Mouse (Mus musculus): ENCODE results near the gene Neurod2. TPM values are rescaled to one million over a fixed set of nuclear protein-coding genes. Genes with fewer than 3 reads are reported as not detected.

Gene Neurod2
- polyA plus RNA-seq, 1 experiment = not detected

DNA sequence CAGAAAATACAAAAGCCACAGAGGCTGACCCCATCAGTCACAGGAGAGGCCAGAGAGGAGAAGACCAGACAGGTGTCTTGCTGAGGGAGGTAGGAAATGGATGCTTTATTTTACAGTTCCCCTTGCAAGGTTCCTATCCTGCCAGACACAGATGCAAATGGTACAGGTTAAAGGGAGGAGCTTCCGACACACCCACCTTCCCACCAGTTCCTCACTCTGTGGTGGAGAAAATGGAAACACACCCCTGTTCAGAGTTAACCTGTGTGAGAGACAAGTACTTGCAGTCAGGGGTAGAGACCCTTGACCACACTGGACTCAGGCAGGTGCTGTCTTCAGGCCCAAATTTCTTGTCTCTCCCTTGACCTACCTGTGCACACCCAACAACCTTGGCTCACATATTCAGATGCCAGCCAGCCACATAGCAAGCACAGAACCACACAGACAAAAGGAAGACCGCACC is 1.3 kb upstream of the Neurod2 start:
- H3K27ac ChIP-seq (replicated peaks; ENCODE audit: low read depth, low read length) = no peak overlapping the region
- no peak overlapping the region for H3K4me3 ChIP-seq (ENCODE audit: insufficient read depth, low read depth, low read length)
- H3K4me1 ChIP-seq (ENCODE audit: control insufficient read depth, insufficient read depth, insufficient read length, low read length) = no peaks in the 10 kb centered on the region; the same call in 1 of the 2 replicates

DNA sequence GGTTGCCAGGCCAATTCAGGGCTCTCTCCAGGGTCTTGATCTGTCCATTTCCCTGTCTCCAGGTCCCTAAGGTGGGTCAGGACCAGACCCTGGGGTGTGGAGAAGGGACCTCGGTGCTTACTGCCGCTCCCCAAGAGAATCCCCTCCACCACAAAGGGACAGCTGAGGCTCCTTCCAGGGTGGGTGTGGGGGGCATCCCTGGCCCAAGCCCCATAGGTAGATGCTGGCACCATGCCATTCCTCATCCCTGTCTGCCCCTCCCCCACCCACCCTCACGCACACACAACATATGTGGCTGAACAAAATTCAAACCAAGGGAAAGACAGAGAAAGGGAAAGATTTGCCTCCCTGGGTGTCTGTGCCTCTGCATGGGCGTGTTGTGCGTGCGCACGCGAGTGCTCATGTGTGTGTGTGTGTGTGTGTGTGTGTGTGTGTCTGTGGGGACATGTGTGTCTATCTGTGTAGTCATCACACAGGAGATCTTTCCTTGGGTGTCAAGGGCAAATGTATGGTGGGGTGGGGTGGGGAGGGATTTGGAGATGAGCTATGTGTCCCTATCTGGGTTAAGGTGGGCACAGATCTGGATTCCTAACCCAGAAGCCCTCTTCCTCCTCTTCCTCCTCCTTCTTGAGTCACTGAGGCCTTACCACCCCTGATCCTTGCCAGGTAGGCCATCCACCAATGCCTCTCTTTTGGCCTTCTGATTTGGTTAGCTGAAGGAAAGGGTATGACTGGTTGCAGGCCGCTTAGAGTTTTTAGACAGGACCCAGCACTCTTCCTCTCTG is 704 bp upstream of the Neurod2 start:
- Histone ChIP-seq H3K27ac (replicated peaks; ENCODE audit: low read depth, low read length) (no peak overlapping the region), H3K4me1 (ENCODE audit: control insufficient read depth, insufficient read depth, insufficient read length, low read length) (no peaks in the 10 kb centered on the region; the same call in 1 of the 2 replicates), H3K4me3 (ENCODE audit: insufficient read depth, low read depth, low read length) (no peak overlapping the region)

DNA sequence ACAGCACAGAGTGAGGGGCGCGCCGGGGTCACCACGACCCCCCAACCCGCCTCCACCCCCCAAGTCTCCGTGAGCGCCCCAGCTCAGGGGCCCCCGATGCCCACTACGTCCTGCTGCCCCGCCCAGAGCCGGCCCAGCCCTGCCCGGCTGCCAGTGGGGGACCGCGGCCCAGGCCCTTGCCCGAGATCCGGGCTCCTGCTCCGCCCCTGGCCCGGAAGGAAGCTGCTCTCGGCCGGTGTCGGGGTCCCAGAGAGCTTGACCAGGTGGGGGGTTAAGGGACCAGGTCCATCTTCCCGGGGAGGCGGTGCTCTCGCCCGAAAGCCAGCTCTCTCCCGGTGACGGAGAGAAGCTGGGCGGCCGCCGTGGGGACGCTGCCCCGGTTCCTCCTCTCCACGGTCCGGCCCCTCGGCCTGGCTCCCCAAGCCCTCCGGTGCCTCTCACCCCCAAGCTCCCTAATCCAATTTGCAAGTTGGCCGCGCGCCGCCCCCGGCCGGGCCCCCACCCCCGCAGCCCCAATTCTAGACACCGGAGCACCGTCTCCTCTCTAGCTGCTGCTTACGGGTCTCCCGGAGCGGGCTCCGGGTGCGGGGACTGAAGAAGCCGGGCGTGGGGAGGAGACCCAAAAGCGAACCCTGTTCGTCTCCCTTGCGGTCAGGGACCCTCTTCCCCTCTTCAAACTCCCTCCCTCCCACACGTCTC is 928 bp downstream of the Neurod2 start:
- Histone ChIP-seq H3K4me3 (ENCODE audit: insufficient read depth, low read depth, low read length) (peak overlapping the region; percentile 30), H3K27ac (replicated peaks; ENCODE audit: low read depth, low read length) (no peak overlapping the region), H3K4me1 (ENCODE audit: control insufficient read depth, insufficient read depth, insufficient read length, low read length) (no peaks in the 10 kb centered on the region; the same call in 1 of the 2 replicates)

DNA sequence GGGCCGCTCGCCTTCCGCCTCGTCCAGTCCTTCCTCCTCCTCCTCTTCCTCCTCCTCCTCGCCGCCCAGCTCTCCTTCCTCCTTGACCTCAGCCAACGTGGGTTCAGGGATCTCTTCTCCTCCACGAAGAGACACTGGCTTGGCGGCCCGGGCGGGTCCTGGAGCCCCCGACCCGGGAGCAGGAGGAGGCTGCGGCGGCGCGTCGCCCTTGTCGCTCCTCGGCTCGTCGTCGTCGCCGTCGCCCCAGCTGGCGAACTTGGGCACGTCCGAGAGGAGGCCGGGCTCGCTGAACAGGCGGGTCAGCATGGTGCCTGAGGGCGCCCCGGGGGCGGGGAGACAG is 1.4 kb downstream of the Neurod2 start:
- Histone ChIP-seq H3K4me3 (ENCODE audit: insufficient read depth, low read depth, low read length) (peak overlapping the region; percentile 35), H3K4me1 (ENCODE audit: control insufficient read depth, insufficient read depth, insufficient read length, low read length) (no peaks in the 10 kb centered on the region; the same call in 1 of the 2 replicates), H3K27ac (replicated peaks; ENCODE audit: low read depth, low read length) (no peak overlapping the region)

DNA sequence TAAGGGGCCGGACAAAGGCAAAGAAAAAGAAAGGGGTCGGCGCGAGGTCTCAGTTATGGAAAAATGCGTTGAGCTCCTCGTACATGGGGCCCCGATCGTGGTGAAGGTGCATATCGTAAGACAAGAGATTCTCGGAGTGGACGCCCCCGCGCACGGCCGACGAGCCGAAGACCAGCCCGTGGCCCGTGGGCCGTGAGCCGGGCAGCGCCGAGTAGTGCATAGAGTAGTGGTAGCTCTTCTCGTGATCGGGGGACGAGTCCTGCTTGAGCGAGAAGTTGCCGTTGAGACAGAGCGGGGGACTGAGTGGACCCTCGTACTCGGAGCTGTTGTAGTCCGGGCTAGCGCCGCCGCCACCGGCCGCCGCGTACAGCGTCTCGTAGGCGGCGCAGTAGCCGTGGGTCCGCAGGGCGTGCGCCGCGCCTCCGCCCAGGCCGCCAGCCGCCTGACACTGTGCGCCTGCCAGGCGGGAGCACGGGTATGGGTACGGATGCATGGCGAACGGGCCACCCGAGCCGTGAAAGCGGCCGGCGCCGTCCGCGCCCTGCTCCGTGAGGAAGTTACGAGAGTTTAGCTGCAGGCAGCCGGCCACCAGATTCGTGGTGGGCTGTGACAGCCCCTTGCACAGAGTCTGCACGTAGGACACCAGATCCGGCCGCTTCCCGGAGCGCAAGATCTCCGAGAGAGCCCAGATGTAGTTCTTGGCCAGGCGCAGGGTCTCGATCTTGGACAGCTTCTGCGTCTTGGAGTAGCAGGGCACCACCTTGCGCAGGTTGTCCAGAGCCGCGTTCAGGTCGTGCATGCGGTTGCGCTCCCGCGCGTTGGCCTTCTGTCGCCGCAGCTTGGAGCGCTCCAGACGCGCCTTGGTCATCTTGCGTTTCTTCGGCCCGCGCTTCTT is 2.1 kb downstream of the Neurod2 start:
- H3K27ac ChIP-seq (replicated peaks; ENCODE audit: low read depth, low read length) = no peak overlapping the region
- peak overlapping the region; percentile 35 for H3K4me3 ChIP-seq (ENCODE audit: insufficient read depth, low read depth, low read length)
- H3K4me1 ChIP-seq (ENCODE audit: control insufficient read depth, insufficient read depth, insufficient read length, low read length) = no peaks in the 10 kb centered on the region; the same call in 1 of the 2 replicates

DNA sequence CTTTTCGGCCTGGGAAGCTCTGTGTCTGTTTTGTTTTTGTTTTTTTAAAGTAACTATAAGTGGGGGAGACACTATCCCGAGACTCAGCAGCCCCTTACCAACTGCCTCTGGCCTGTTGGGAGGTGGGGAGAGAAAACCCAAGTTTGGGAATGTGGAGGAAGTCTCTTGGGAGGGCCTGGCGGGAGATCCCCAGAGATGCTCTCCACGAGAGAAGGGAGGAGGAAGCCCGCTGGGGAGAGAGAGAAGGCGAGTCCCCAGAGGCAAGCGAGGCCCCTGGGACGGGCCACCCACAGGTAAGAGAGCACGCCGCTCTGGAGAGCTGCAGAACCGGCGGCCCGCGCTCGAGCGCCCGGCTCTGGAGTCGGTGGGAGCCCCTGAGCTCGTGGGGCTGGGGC is 2.7 kb downstream of the Neurod2 start:
- Histone ChIP-seq H3K27ac (replicated peaks; ENCODE audit: low read depth, low read length) (no peak overlapping the region), H3K4me1 (ENCODE audit: control insufficient read depth, insufficient read depth, insufficient read length, low read length) (no peaks in the 10 kb centered on the region; the same call in 1 of the 2 replicates), H3K4me3 (ENCODE audit: insufficient read depth, low read depth, low read length) (no peak overlapping the region; the same call in 1 of the 2 replicates)

DNA sequence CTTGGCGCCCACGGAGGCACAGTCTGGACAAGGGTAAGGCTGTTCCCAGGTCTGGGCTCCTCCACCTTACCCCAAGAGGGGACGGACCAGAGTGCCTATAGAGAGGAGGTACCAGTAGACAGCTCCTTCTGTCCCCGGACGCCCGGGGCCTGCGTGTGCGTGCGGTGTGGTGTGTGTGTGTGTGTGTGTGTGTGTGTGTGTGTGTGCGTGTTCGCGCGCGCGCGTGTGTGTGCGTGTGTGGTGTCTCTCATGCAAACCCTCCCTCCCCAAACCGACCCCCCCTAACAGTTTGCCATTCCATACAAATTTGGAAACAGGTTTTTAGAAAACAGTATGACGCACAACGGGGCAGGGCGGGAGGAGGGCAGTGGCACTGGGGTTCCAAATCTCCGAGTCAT is 3.6 kb downstream of the Neurod2 start:
- H3K4me1 ChIP-seq (ENCODE audit: control insufficient read depth, insufficient read depth, insufficient read length, low read length) = no peaks in the 10 kb centered on the region; the same call in 1 of the 2 replicates
- no peak overlapping the region for H3K4me3 ChIP-seq (ENCODE audit: insufficient read depth, low read depth, low read length)
- H3K27ac ChIP-seq (replicated peaks; ENCODE audit: low read depth, low read length) = no peak overlapping the region

DNA sequence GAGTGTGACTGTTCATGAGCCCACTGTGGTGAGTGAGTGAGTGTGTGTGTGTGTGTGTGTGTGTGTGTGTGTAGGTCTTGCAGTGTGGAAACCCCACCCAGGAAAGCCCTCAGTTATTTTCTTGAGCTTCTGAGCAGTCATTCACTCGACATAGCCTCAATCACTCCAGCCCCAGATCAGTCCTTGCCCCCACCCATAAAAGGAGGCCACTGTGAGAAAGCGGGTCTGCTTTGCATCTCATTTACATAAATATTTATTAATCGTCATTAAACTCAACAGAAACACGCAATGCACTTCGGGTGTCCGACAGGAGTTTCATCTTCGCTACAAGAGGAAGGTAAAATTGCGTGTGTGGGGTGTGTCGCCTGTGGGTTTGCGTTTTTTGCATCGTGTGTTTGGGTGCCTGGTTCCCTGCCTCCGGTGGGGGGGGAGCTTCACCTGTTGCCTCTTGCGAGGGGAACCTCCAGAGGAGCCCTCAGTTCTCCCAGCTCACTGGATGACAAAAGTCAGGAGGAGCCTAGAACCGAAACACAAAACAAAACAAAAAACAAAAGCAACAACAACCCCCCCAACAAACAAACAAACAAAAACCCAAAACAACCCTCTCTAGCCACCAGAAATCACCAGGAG is 4.1 kb downstream of the Neurod2 start:
- Histone ChIP-seq H3K27ac (replicated peaks; ENCODE audit: low read depth, low read length) (no peak overlapping the region), H3K4me3 (ENCODE audit: insufficient read depth, low read depth, low read length) (no peak overlapping the region), H3K4me1 (ENCODE audit: control insufficient read depth, insufficient read depth, insufficient read length, low read length) (no peaks in the 10 kb centered on the region; the same call in 1 of the 2 replicates)

DNA sequence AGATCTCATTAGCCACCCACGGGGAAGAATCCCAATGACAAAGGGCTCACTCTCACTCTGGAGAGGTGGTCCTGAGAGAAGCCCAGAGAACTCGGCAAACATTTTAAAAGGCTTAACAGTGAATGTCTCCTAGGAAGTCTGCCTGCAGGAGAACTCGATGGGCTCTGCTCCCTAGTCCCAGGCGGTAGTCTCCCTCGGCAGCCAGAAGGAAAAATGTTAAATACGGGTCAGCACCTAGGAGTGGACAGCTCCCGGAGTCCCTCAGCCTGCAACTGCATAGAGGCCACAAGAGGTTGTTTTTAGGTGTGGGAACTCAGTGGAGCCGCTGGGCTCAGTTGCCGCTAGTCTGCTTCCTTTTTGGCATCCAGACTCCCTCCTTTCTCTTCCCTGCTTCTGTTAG is 5.5 kb downstream of the Neurod2 start:
- Histone ChIP-seq H3K4me3 (ENCODE audit: insufficient read depth, low read depth, low read length) (no peak overlapping the region), H3K27ac (replicated peaks; ENCODE audit: low read depth, low read length) (no peak overlapping the region), H3K4me1 (ENCODE audit: control insufficient read depth, insufficient read depth, insufficient read length, low read length) (no peaks in the 10 kb centered on the region; the same call in 1 of the 2 replicates)

DNA sequence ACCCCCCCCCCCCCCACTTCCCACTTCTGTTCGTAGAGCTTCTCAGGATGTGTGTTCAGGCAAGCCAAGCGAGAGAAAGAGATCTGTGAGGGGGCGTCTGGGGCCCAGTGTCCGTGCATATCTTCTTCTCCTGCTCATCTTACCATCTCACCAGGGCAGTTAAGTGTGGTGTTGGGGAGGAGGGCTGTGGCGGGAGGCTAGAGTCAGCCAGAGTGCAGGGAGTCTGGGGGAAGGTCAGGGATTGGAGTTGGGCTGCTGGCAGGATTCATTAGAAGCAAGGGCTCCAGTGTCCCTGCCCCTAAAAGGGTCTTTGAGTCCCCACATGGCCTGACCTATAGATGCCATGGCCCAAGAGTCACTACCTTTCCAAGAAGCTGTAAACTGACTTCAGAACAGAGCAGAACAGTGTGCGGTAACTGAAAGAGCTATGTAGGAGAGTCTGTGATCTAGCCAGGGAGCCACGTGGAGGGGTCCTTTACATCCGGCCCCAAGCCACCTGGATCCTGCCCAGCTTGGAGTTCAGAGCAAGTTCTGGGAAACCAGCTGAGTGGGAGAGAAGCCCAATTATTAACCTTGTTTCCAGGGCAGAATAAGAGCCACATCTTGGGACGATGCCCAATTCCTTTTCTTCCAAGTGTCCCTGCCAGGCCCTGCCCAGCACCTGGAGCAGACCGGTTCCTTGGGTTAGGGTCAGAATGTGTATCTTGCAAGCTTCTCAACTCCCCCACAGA is 6.1 kb downstream of the Neurod2 start:
- H3K4me3 ChIP-seq (ENCODE audit: insufficient read depth, low read depth, low read length) = no peak overlapping the region
- no peak overlapping the region for H3K27ac ChIP-seq (replicated peaks; ENCODE audit: low read depth, low read length)
- H3K4me1 ChIP-seq (ENCODE audit: control insufficient read depth, insufficient read depth, insufficient read length, low read length) = no peaks in the 10 kb centered on the region; the same call in 1 of the 2 replicates

DNA sequence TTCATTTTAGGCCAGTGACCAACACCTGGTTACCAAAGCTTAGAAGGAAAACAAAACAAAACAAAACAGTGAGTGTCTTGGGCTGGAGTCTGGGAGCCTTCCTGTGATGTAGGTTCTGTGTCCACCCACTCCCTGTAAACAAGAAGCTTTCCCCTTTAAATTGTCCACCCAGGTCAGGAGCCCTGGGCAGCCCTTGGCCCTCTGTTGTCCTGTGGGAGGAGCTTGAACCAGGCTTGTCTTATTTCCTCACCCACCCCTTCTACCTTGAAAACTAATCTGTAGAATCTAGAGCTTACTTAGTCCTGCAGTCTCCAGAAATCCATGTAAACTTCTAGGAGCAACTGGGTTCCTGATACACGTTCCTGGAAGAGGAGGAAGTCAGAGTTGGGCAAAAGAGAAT is 7.3 kb downstream of the Neurod2 start:
- no peak overlapping the region for H3K27ac ChIP-seq (replicated peaks; ENCODE audit: low read depth, low read length)
- H3K4me1 ChIP-seq (ENCODE audit: control insufficient read depth, insufficient read depth, insufficient read length, low read length) = no peaks in the 10 kb centered on the region
- H3K4me3 ChIP-seq (ENCODE audit: insufficient read depth, low read depth, low read length) = no peak overlapping the region

DNA sequence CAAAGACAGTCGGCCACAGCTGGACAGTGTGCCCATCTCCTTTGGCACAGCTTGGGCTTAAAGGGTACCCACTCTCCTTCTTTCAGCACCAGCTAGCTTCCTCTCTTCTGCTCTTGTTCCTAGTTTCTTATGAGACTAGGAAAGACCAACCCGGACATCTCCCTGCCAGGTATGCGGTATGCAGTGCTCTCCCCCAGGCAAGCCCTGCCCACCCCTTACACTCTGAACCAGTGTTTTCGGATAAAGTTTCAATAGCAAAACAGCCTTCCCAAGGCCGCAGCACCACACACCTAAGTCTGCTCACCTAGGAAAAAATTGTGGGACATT is 7.8 kb downstream of the Neurod2 start:
- Histone ChIP-seq H3K4me1 (ENCODE audit: control insufficient read depth, insufficient read depth, insufficient read length, low read length) (no peaks in the 10 kb centered on the region), H3K4me3 (ENCODE audit: insufficient read depth, low read depth, low read length) (no peak overlapping the region), H3K27ac (replicated peaks; ENCODE audit: low read depth, low read length) (no peak overlapping the region)

DNA sequence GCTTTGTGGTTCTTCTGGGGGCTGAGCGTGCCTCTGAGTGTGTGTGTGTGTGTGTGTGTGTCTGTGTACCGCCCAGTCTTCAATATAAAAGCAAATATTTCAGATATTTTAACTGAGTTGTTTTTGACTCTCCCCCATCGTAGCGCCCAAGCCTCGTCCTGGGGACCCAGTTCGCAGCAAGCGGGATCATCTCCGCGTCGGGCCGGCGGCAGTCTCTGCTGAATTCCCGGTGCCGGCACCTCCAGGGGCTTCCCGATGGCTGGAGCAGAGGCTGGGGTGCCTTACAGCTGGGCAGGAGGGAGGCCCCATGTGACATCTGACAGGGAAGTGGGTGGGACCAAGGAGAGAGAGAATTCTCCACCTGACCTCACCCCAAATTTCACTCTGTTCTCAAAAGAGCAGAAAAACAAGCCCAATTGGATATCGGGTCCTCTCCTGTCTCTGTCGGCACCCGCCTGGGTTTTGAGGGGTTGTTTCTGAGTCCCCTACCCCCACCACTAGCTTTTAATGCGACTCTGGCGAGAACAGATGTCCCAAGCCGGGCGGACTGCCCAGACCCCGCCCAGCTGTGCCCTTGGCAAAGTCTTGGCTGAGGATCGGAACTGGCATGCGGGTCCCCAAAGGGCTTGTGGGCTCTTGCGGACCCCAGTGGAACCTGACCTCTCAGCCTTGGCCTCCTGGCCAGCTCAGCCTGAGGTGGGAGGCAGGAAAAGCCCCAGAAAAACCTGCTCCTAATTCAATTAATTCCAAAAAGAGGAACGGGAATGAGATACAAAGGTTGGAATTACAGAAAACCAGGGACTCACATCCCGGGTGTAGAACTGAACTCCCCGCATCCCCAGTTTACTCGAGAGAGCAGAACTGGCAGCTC is 8.4 kb downstream of the Neurod2 start:
- no peaks in the 10 kb centered on the region for H3K4me1 ChIP-seq (ENCODE audit: control insufficient read depth, insufficient read depth, insufficient read length, low read length)
- H3K4me3 ChIP-seq (ENCODE audit: insufficient read depth, low read depth, low read length) = no peak overlapping the region
- no peak overlapping the region for H3K27ac ChIP-seq (replicated peaks; ENCODE audit: low read depth, low read length)

All from brown adipose tissue, adult 24 weeks (tissue).